Mouse (Mus musculus) embryonic fibroblast, embryonic 13.5 days (primary cell): ENCODE results near the gene Dgke.
"Not testable (repeated sequence)": the region's sequence is repeated elsewhere in the genome, so short reads cannot be mapped to it uniquely, and the experiment has no call there.

Experiments
- CTCF ChIP-seq: IDR thresholded peaks from 2 replicates; pipeline ENCODE4 v1.5.1; 2011; ENCODE audit warnings: mild to moderate bottlenecking, control low read depth, low read length, moderate library complexity, borderline replicate concordance; ENCODE audit not compliant: insufficient read depth
- POLR2A ChIP-seq: IDR thresholded peaks from 2 replicates; pipeline ENCODE4 v1.6.1; 2011; ENCODE audit warnings: low read depth, mild to moderate bottlenecking, control low read depth, low read length, moderate library complexity

- not testable (repeated sequence) for TF ChIP-seq CTCF, POLR2A
Observed at GRCm38 (mm10) chr11:89081906-89082305, 15.3 kb upstream of the Dgke start.
